Mouse (Mus musculus) layer of hippocampus, postnatal 36 days (tissue): ENCODE data around the gene Apoc4. TPM values are rescaled to one million over a fixed set of nuclear protein-coding genes. Genes with fewer than 3 reads are reported as not detected.

Source experiments
- DNase-seq, 2 experiments: peaks; one replicate each; pipeline ENCODE4 v3.0.0; 2022
- total RNA-seq, 2 experiments: library from RNA; stranded (reverse); gene quantifications; 2 replicates each; pipeline ENCODE4 v1.2.3; 2021

Gene Apoc4
- total RNA-seq, 2 experiments from 2014 or later, result not detected

GRCm38 (mm10) chr7:19628536-19629360 is 52.5 kb downstream of the Apoc4 start:
- DNase-seq, result peak; percentile 83 to 87

DNA sequence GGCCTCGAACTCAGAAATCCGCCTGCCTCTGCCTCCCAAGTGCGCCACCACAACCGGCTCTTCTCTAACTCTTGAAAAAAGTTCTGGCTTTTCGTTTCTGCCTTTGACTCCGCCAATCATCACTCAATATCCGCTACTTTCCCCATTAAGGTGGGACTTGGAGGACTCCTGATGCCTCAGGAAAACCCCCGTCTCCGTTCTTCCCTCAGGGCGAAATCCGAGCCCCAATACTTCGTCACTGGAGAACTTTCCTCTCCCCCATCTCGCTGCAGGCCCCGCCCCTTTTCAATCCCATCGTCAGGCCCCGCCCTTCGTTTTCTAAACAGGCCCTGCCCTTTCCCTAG is 53.1 kb downstream of the Apoc4 start:
- DNase-seq, result no peak

Other genes starting within 250 kb of the Apoc4 start
- gene Mark4, start 222.7 kb downstream of the Apoc4 start, total RNA-seq, result 100 to 1,000 TPM in 1 of 2 experiments, 10 to 100 TPM in 1; 90.6 to 102 TPM
- under 1 TPM; 0.18 to 0.20 TPM for gene Exoc3l2, start 218.1 kb downstream of the Apoc4 start, total RNA-seq
- 1 to 10 TPM; 6.8 to 6.9 TPM for gene Bloc1s3, start 173.1 kb downstream of the Apoc4 start, total RNA-seq
- 10 to 100 TPM; 19.8 to 21.5 TPM for gene Trappc6a, start 173.1 kb downstream of the Apoc4 start, total RNA-seq
- gene Nkpd1, start 163.6 kb downstream of the Apoc4 start, total RNA-seq, result under 1 TPM; 0.37 to 0.48 TPM
- 100 to 1,000 TPM; 113 to 120 TPM for gene Ppp1r37, start 118.4 kb downstream of the Apoc4 start, total RNA-seq
- under 1 TPM; 0.33 to 0.75 TPM for gene Zfp296, start 104.2 kb downstream of the Apoc4 start, total RNA-seq
- 10 to 100 TPM; 44.2 to 46.1 TPM for gene Gemin7, start 103.9 kb downstream of the Apoc4 start, total RNA-seq
- gene Clasrp, start 77.0 kb downstream of the Apoc4 start, total RNA-seq, result 100 to 1,000 TPM in 1 of 2 experiments, 10 to 100 TPM in 1; 90.1 to 103 TPM
- gene Relb, start 52.0 kb downstream of the Apoc4 start, total RNA-seq, result 10 to 100 TPM in 1 of 2 experiments, 1 to 10 TPM in 1; 7.3 to 10.2 TPM
- 100 to 1,000 TPM; 131 to 144 TPM for gene Clptm1, start 16.4 kb downstream of the Apoc4 start, total RNA-seq
- gene Apoc2, start 3.5 kb downstream of the Apoc4 start, total RNA-seq, result not detected
- not detected for gene Gm44805, start 56 bp downstream of the Apoc4 start, total RNA-seq
- 1 to 10 TPM; 4.6 to 5.7 TPM for gene Apoc1, start 11.2 kb upstream of the Apoc4 start, total RNA-seq
- 1,000 to 10,000 TPM; 2,147 to 2,303 TPM for gene Apoe, start 17.7 kb upstream of the Apoc4 start, total RNA-seq
- gene Tomm40, start 34.0 kb upstream of the Apoc4 start, total RNA-seq, result 100 to 1,000 TPM; 110 to 115 TPM
- gene Nectin2, start 69.0 kb upstream of the Apoc4 start, total RNA-seq, result 1 to 10 TPM; 5.2 to 5.8 TPM
- gene Bcam, start 89.5 kb upstream of the Apoc4 start, total RNA-seq, result 1 to 10 TPM; 9.5 to 9.8 TPM
- not detected for gene Cblc, start 115.3 kb upstream of the Apoc4 start, total RNA-seq
- gene Bcl3, start 141.3 kb upstream of the Apoc4 start, total RNA-seq, result 1 to 10 TPM in 1 of 2 experiments, under 1 TPM in 1; 0.32 to 1.4 TPM
- gene Gm19345, start 170.5 kb upstream of the Apoc4 start, total RNA-seq, result 1 to 10 TPM; 1.2 to 1.9 TPM
- gene Ceacam16, start 179.8 kb upstream of the Apoc4 start, total RNA-seq, result not detected
- gene Ceacam19, start 206.5 kb upstream of the Apoc4 start, total RNA-seq, result not detected
- 10 to 100 TPM; 11.5 to 14.9 TPM for gene Pvr, start 239.7 kb upstream of the Apoc4 start, total RNA-seq